Mouse (Mus musculus) heart, embryonic 12.5 days (tissue): ENCODE results near the gene Wnt7a. TPM values are rescaled to one million over a fixed set of nuclear protein-coding genes. Genes with fewer than 3 reads are reported as not detected.

Source experiments
- ATAC-seq: fragments of 200-750 bp; cut with Nextera tagmentation; 2 replicates; pipeline ENCODE4 v1.8.0; 2017; ENCODE audit warnings: moderate TSS enrichment, moderate library complexity; ENCODE audit not compliant: insufficient number of reproducible peaks, low FRiP score
- H3K27ac ChIP-seq: fragments of 300-500 bp; sonication (generic); 2 replicates; pipeline ENCODE4 v1.5.1; 2016; ENCODE audit warnings: mild to moderate bottlenecking, moderate library complexity; ENCODE audit not compliant: poor library complexity, severe bottlenecking
- H3K27me3 ChIP-seq: fragments of 300-500 bp; sonication (generic); replicated peaks from 2 replicates; pipeline ENCODE4 v1.6.1; 2016; ENCODE audit warnings: mild to moderate bottlenecking, moderate library complexity
- H3K36me3 ChIP-seq: fragments of 300-500 bp; sonication (generic); 2 replicates; pipeline ENCODE4 v1.6.1; 2016; ENCODE audit warnings: mild to moderate bottlenecking, moderate library complexity
- H3K4me1 ChIP-seq: fragments of 300-500 bp; sonication (generic); replicated peaks from 2 replicates; pipeline ENCODE4 v1.6.1; 2016; ENCODE audit warnings: mild to moderate bottlenecking
- H3K4me2 ChIP-seq: fragments of 300-500 bp; sonication (generic); 2 replicates; pipeline ENCODE4 v1.6.1; 2016; ENCODE audit warnings: mild to moderate bottlenecking, moderate library complexity
- H3K4me3 ChIP-seq: fragments of 300-500 bp; sonication (generic); 2 replicates; pipeline ENCODE4 v1.5.1; 2016; ENCODE audit warnings: mild to moderate bottlenecking
- H3K9ac ChIP-seq: fragments of 300-500 bp; sonication (generic); 2 replicates; pipeline ENCODE4 v1.6.1; 2016; ENCODE audit warnings: mild to moderate bottlenecking, moderate library complexity
- H3K9me3 ChIP-seq: fragments of 300-500 bp; sonication (generic); replicated peaks from 2 replicates; pipeline ENCODE4 v1.6.1; 2016; ENCODE audit warnings: mild to moderate bottlenecking, moderate library complexity
- WGBS: fragments of 180-500 bp; shearing (Covaris S2); methylation state at CpG from one replicate; pipeline ENCODE4 v1.1.7; 2016; 5-methylcytosine and 5-hydroxymethylcytosine counted together
- polyA plus RNA-seq: library from polyadenylated mRNA; unstranded; fragments of >200 nt; fragmentation: Nextera tagmentation; extraction: Ambion mirVana; gene quantifications from 2 replicates; pipeline ENCODE4 v1.2.1, GENCODE M21; 2016

Gene Wnt7a
- polyA plus RNA-seq, 1 experiment from 2014 or later, result 0.41 TPM

DNA sequence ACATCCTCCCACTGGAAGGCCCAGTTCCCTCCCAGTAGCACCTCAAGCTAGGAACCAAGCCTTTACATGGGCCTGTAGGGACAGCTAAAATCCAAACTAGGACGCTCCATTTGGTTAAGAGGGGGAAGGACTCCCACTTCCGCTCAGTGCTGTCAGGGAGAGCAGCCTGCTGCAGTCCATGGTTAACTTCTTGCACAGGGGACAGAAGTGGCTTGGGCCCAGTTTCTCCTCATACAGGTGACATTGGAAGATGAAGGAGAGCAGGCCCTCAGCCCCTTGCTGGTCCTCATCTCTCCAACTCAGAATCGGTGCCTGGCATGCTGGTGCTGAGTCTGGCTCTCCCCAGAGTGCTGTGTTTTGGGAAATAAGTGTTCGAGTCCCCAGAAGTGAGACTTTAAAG lies 5.0 kb upstream of the Wnt7a start:
- WGBS, result 71% methylated on average over 4 of the region's 4 CpGs
- H3K27ac ChIP-seq, result no peak overlapping the region
- no peak overlapping the region for H3K4me3 ChIP-seq
- no peak for ATAC-seq
- H3K36me3 ChIP-seq, result no peaks in the 10 kb centered on the region
- no peak overlapping the region for H3K9ac ChIP-seq
- H3K27me3 ChIP-seq, result peaks cover 79% of the 10 kb centered on the region
- no peaks in the 10 kb centered on the region for H3K9me3 ChIP-seq
- H3K4me1 ChIP-seq, result peaks cover 4% of the 10 kb centered on the region
- H3K4me2 ChIP-seq, result no peak overlapping the region

DNA sequence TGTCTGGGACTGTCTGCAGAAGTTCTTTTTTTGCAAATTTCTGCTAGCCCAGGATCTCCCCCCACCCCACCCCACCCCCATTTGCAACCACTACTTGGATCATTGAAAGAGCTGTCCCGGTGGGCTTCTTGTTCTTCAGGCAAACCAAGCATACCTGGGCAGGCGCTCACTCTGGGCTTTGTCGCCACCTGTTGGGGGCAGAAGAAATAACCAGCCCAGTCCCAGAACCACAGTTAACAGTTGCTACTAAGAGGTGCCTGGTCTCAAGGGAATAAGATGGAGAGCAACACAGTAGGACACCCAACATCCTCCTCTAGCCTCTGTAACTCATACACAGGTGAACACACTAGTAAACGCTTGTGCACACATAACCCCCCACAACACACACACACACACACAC lies 3.7 kb upstream of the Wnt7a start:
- WGBS, result 0% methylated on average over 4 of the region's 4 CpGs
- H3K27me3 ChIP-seq, result peaks cover 86% of the 10 kb centered on the region

GRCm38 (mm10) chr6:91411369-91411981 lies 312 bp upstream of the Wnt7a start:
- H3K9ac ChIP-seq, result 0 out of 2 replicates have a peak overlapping the region, but pooled peaks have one; percentile 1
- no peak overlapping the region for H3K27ac ChIP-seq
- no peaks in the 10 kb centered on the region for H3K36me3 ChIP-seq
- peaks cover 100% of the 10 kb centered on the region for H3K27me3 ChIP-seq
- H3K4me2 ChIP-seq, result peak overlapping the region; percentile 84
- peak; percentile 7; the same call in 1 of the 2 replicates for ATAC-seq
- no peaks in the 10 kb centered on the region for H3K9me3 ChIP-seq
- H3K4me1 ChIP-seq, result peaks cover 20% of the 10 kb centered on the region
- peak overlapping the region; percentile 52 for H3K4me3 ChIP-seq
- WGBS, result under 1% methylated on average over 45 of the region's 47 CpGs

More for the DNA sequence above, 3.7 kb upstream of the Wnt7a start:
- Histone ChIP-seq H3K9ac (no peak overlapping the region), H3K4me3 (no peak overlapping the region), H3K4me1 (peaks cover 13% of the 10 kb centered on the region), H3K4me2 (no peak overlapping the region), H3K9me3 (no peaks in the 10 kb centered on the region), H3K36me3 (no peaks in the 10 kb centered on the region), H3K27ac (no peak overlapping the region)
- ATAC-seq, result no peak

DNA sequence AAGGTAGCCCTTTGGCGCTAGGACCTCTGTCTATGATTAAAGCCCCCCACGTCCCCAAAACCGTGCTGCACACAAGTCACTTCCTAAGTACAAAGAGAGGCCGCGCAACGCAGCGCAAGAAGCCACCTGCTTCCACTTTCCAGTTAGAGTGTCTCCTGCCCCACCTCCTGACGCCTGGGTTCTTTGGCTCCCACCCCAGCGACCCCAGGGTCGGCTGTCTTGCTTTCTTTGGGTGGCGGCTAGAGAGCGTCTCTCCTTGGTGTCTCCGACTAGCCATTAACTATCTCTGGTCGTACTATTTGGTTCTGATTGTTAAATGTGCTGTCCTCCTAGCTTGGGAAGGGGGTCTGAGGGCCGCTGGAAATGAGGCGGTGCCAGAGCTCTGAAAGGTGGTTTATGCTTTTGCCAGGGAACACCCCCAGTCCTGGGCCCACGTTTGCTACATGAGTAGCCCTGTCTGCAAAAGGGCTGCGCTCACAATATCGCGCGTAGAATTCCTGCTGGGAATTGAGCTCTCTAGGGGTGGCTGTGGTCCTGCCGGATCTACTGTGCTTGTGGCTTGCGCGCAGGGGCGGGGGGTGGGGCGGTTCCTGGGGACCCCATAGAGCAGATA lies 889 bp downstream of the Wnt7a start:
- H3K4me2 ChIP-seq, result peak overlapping the region; percentile 84
- ATAC-seq, result no peak
- no peak overlapping the region for H3K9ac ChIP-seq
- H3K4me3 ChIP-seq, result peak overlapping the region; percentile 52
- H3K27me3 ChIP-seq, result peaks cover 100% of the 10 kb centered on the region
- H3K36me3 ChIP-seq, result no peaks in the 10 kb centered on the region
- H3K9me3 ChIP-seq, result no peaks in the 10 kb centered on the region
- no peak overlapping the region for H3K27ac ChIP-seq
- 3% methylated on average over 26 of the region's 26 CpGs for WGBS
- H3K4me1 ChIP-seq, result peaks cover 20% of the 10 kb centered on the region

DNA sequence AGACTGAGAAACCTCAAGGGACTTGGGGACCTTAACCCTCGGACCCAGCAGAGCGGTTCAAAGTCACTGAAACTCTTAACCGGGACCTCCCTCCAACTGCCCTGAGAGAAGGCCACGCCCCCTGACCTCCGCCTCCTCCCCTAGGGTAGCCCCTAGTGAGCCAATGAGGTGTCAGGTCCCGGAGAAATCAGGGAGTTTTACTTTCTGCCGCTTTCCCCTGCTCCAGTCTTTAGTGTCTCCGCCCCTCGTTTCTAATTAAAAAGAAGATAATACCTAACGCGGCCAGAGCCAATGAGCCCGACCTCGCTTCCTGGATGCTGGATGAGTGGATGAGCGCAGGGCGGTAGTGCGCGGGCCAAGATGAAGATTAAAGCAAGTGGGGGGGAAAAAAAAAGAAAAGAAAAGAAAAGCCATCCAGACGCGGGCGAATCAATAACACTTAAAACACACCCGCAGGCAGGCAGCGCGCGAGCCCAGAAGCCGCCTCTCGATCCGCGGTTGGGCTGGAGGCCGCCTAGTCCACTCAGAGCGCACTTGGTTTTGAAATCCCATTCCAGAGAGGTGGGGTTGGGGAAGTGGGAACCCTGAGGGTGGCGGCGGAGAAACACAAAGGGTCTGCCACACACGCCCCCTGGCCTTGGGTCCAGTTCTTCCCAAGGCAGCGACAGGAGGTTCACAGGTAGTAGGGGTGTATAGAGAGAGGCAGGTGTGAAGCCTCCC lies 1.6 kb downstream of the Wnt7a start:
- Histone ChIP-seq H3K4me1 (peaks cover 20% of the 10 kb centered on the region), H3K4me2 (peak overlapping the region; percentile 49), H3K9ac (no peak overlapping the region), H3K27me3 (peaks cover 100% of the 10 kb centered on the region), H3K36me3 (no peaks in the 10 kb centered on the region), H3K27ac (no peak overlapping the region), H3K9me3 (no peaks in the 10 kb centered on the region), H3K4me3 (peak overlapping the region; percentile 19)
- WGBS, result 1% methylated on average over 34 of the region's 34 CpGs
- no peak for ATAC-seq

- Histone ChIP-seq H3K27me3 (peaks cover 100% of the 10 kb centered on the region), H3K9ac (no peak overlapping the region), H3K27ac (no peak overlapping the region), H3K36me3 (no peaks in the 10 kb centered on the region), H3K9me3 (no peaks in the 10 kb centered on the region), H3K4me2 (no peak overlapping the region), H3K4me1 (peaks cover 20% of the 10 kb centered on the region), H3K4me3 (no peak overlapping the region)
- ATAC-seq, result no peak
- whole genome bisulfite sequencing, result 77% methylated on average over 13 of the region's 13 CpGs
Observed at GRCm38 (mm10) chr6:91408616-91409015, 2.5 kb downstream of the Wnt7a start.

DNA sequence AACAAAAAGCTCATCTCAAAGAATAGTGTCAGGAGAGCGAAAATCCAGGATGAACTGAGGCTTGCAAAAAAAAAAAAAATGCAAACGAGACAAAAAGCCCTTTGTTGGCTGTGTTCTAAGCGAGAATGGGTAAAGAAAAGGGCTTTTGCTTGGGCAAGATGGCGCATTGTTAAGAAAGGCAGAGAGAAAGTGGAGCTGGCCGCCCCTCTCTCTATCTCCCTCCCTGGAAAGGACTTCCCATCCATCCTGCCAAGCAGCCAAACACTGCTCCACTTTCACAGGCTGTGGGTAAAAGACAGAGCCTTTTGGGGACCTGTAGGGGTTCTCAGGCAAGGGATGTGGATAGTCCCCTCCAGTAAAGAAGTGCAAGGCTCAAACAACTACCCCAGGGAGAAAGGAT lies 9.6 kb downstream of the Wnt7a start:
- Histone ChIP-seq H3K36me3 (no peaks in the 10 kb centered on the region), H3K4me2 (no peak overlapping the region), H3K4me3 (no peak overlapping the region), H3K9me3 (0 out of 2 replicates have a peak, but pooled peaks cover 3% of the 10 kb centered on the region), H3K4me1 (0 out of 2 replicates have a peak, but pooled peaks cover 4% of the 10 kb centered on the region), H3K9ac (no peak overlapping the region), H3K27ac (no peak overlapping the region), H3K27me3 (peaks cover 85% of the 10 kb centered on the region)
- WGBS, result 48% methylated on average over 5 of the region's 5 CpGs
- no peak for ATAC-seq

DNA sequence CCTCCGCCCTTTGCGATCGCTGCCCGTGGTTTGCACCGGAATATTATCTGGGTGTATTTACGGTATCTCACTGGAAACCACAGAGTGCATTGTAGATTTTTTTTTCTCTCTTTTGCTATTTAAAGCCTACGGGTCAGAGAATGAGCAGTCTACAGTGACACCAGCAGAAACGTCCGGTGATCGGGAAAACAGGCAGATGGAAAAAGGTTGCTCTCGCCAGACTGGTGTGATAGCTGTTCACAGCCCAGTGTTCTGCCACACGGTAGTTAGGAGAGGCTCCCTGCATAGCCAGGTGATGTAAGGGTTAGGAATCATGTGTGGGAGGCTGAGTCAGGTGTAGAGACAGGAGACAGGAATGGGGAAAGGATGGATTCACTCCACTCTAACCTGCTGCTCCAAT lies 10.6 kb downstream of the Wnt7a start:
- 51% methylated on average over 12 of the region's 12 CpGs for WGBS

GRCm38 (mm10) chr6:91392475-91393174 lies 18.5 kb downstream of the Wnt7a start:
- WGBS, result 78% methylated on average over 5 of the region's 5 CpGs
- Histone ChIP-seq H3K27ac (no peak overlapping the region), H3K36me3 (no peaks in the 10 kb centered on the region), H3K9ac (no peak overlapping the region), H3K4me3 (no peak overlapping the region), H3K27me3 (peaks cover 53% of the 10 kb centered on the region), H3K9me3 (0 out of 2 replicates have a peak, but pooled peaks cover 3% of the 10 kb centered on the region), H3K4me1 (peaks cover 13% of the 10 kb centered on the region), H3K4me2 (no peak overlapping the region)
- no peak for ATAC-seq

More for the DNA sequence above, 10.6 kb downstream of the Wnt7a start:
- no peak overlapping the region for H3K4me2 ChIP-seq
- H3K36me3 ChIP-seq, result no peaks in the 10 kb centered on the region
- H3K27ac ChIP-seq, result no peak overlapping the region
- 0 out of 2 replicates have a peak, but pooled peaks cover 3% of the 10 kb centered on the region for H3K9me3 ChIP-seq
- peaks cover 85% of the 10 kb centered on the region for H3K27me3 ChIP-seq
- ATAC-seq, result no peak
- H3K9ac ChIP-seq, result no peak overlapping the region
- 0 out of 2 replicates have a peak, but pooled peaks cover 4% of the 10 kb centered on the region for H3K4me1 ChIP-seq
- H3K4me3 ChIP-seq, result no peak overlapping the region

- no peak overlapping the region for H3K9ac ChIP-seq
- peaks cover 13% of the 10 kb centered on the region for H3K4me1 ChIP-seq
- no peaks in the 10 kb centered on the region for H3K36me3 ChIP-seq
- H3K4me3 ChIP-seq, result no peak overlapping the region
- H3K4me2 ChIP-seq, result no peak overlapping the region
- peak; percentile 69; the same call in 1 of the 2 replicates for ATAC-seq
- no peaks in the 10 kb centered on the region for H3K9me3 ChIP-seq
- H3K27ac ChIP-seq, result no peak overlapping the region
- 28% methylated on average over 4 of the region's 4 CpGs for whole genome bisulfite sequencing
- peaks cover 30% of the 10 kb centered on the region for H3K27me3 ChIP-seq
Observed at GRCm38 (mm10) chr6:91389141-91389540, 22.0 kb downstream of the Wnt7a start.

DNA sequence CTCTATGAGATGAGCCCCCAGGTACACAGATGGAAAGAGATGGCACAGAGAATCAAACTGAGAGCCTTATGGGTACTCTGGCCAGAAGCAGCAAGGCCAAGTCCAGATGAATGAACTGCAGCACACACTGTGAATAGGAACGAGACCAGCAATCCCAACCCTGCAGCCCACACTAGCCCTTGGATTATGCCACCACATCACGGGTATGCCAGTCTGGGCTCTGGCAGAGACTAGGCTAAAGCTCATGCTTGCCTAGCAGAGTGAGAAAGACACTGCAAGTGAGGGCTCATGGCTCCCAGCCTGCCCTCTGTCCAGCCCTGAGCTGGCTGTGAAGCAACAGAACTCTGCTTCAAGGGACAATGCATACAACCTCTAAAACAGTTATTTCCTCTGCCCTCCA lies 26.7 kb downstream of the Wnt7a start:
- H3K4me3 ChIP-seq, result no peak overlapping the region
- H3K4me2 ChIP-seq, result no peak overlapping the region
- no peak overlapping the region for H3K27ac ChIP-seq
- no peak for ATAC-seq
- no peaks in the 10 kb centered on the region for H3K9me3 ChIP-seq
- H3K9ac ChIP-seq, result no peak overlapping the region
- peaks cover 14% of the 10 kb centered on the region for H3K4me1 ChIP-seq
- H3K36me3 ChIP-seq, result no peaks in the 10 kb centered on the region
- H3K27me3 ChIP-seq, result peaks cover 29% of the 10 kb centered on the region
- WGBS, result 72% methylated on average over 2 of the region's 2 CpGs
